Mouse (Mus musculus) bone marrow macrophage, adult 2 months (primary cell): ENCODE results near the gene Prdm11. TPM values are rescaled to one million over a fixed set of nuclear protein-coding genes. Genes with fewer than 3 reads are reported as not detected.
A peak's percentile ranks its signal among the peaks of the same experiment; 100 is the strongest.

Source experiments
- H3K27ac ChIP-seq: 2 replicates; pipeline ENCODE4 v1.5.1; 2012; ENCODE audit warnings: low read depth, low read length; ENCODE audit not compliant: insufficient read depth
- H3K4me1 ChIP-seq: 2 replicates; pipeline ENCODE4 v1.6.1; 2012; ENCODE audit warnings: low read length; ENCODE audit not compliant: control insufficient read depth, insufficient read depth
- H3K4me3 ChIP-seq: 2 replicates; pipeline ENCODE4 v1.5.1; 2012; ENCODE audit warnings: mild to moderate bottlenecking, low read length, moderate library complexity; ENCODE audit not compliant: insufficient read depth
- CTCF ChIP-seq: IDR thresholded peaks from 2 replicates; pipeline ENCODE4 v1.5.1; 2012; ENCODE audit warnings: low read depth, mild to moderate bottlenecking, low read length, moderate library complexity
- POLR2A ChIP-seq: IDR thresholded peaks from 2 replicates; pipeline ENCODE4 v1.6.1; 2012; ENCODE audit warnings: mild to moderate bottlenecking, low read depth, low read length, borderline replicate concordance
- polyA plus RNA-seq: library from polyadenylated mRNA; stranded (reverse); fragments of >200 nt; gene quantifications from 2 replicates; pipeline ENCODE4 v1.2.4, GENCODE M21; 2012; ENCODE audit not compliant: missing spikeins, insufficient read depth, insufficient read length

Gene Prdm11
- polyA plus RNA-seq, 1 experiment, result 2.9 TPM

- H3K4me1 ChIP-seq, result no peaks in the 10 kb centered on the region
- H3K4me3 ChIP-seq, result no peak overlapping the region
- TF ChIP-seq CTCF (no peak), POLR2A (no peak)
- no peak overlapping the region for H3K27ac ChIP-seq
These were observed 74.9 kb downstream of the Prdm11 start for GRCm38 (mm10) chr2:92971069-92971468.

- Histone ChIP-seq H3K4me3 (no peak overlapping the region), H3K4me1 (no peaks in the 10 kb centered on the region), H3K27ac (no peak overlapping the region)
- TF ChIP-seq CTCF (no peak), POLR2A (no peak)
These were observed 78.2 kb downstream of the Prdm11 start for GRCm38 (mm10) chr2:92967839-92968166.

- H3K4me3 ChIP-seq, result no peak overlapping the region
- H3K4me1 ChIP-seq, result no peaks in the 10 kb centered on the region
- TF ChIP-seq CTCF, result no peak
- TF ChIP-seq POLR2A, result no peak
- no peak overlapping the region for H3K27ac ChIP-seq
These were observed 78.7 kb downstream of the Prdm11 start for GRCm38 (mm10) chr2:92967032-92967838.

GRCm38 (mm10) chr2:92966257-92966656, 79.7 kb downstream of the Prdm11 start:
- Histone ChIP-seq H3K4me3 (no peak overlapping the region), H3K27ac (no peak overlapping the region), H3K4me1 (no peaks in the 10 kb centered on the region)
- no peak for TF ChIP-seq POLR2A
- TF ChIP-seq CTCF, result no peak

DNA sequence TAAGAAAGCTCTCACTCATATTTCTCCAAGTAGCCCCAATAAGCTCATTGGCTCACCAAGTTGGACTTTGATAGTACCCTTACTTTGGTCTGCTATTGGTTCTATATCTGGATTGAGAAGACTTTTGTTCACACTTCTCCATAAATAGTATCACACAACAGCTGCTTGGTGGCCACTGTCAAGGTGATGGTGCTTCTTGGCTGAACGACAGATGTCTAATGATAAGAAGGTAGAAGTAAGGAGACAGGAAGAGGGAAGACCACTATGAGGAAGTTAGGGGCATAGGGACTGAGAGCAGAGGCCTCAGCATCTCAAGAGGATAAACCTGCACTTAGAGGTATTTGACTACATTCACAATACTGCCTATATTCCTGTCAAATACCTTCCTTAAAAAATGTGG, 81.6 kb downstream of the Prdm11 start:
- Histone ChIP-seq H3K27ac (no peak overlapping the region), H3K4me3 (no peak overlapping the region), H3K4me1 (no peaks in the 10 kb centered on the region)
- no peak for TF ChIP-seq POLR2A
- TF ChIP-seq CTCF, result no peak

DNA sequence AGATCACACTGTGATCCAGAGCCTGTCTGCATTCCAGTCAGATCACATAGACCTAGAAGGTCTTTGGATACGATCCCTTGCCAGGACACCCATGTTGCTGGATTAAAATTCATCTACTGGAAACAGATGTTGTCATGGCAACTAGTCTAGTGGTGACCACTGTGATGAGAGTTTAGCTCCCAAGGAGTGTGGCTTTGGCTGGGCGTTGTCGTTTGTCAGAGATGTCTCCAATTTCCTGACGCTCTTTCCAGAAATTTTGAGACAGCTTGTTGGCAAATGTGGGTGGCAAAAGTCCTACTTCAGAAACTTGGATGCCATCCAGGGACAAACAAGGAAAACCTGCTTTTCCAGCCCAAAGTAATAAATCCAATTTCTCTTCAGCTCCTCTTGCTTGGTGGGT, 87.3 kb downstream of the Prdm11 start:
- H3K4me3 ChIP-seq, result no peak overlapping the region
- H3K4me1 ChIP-seq, result no peaks in the 10 kb centered on the region
- TF ChIP-seq POLR2A (no peak), CTCF (no peak)
- H3K27ac ChIP-seq, result no peak overlapping the region

DNA sequence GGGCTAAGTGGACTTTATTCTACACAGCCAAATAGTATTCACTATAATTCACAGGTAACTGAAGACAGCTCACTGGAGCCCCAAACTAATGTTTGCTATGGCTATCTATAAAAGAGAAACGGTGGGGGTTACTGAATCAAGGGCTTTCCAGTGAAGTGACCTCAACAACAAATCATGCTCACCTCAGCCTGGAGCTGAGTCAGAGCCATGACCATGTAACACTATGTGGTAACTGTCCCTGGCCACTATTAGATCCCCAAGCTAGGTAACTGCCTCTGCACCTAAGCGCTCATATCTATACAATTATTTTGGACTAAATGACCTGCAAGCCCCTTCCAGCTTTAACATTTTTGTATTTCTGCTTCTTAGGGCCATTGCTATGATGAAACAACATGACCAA, 89.0 kb downstream of the Prdm11 start:
- no peak overlapping the region for H3K4me3 ChIP-seq
- H3K27ac ChIP-seq, result no peak overlapping the region
- TF ChIP-seq POLR2A, result no peak
- no peak for TF ChIP-seq CTCF
- H3K4me1 ChIP-seq, result no peaks in the 10 kb centered on the region

DNA sequence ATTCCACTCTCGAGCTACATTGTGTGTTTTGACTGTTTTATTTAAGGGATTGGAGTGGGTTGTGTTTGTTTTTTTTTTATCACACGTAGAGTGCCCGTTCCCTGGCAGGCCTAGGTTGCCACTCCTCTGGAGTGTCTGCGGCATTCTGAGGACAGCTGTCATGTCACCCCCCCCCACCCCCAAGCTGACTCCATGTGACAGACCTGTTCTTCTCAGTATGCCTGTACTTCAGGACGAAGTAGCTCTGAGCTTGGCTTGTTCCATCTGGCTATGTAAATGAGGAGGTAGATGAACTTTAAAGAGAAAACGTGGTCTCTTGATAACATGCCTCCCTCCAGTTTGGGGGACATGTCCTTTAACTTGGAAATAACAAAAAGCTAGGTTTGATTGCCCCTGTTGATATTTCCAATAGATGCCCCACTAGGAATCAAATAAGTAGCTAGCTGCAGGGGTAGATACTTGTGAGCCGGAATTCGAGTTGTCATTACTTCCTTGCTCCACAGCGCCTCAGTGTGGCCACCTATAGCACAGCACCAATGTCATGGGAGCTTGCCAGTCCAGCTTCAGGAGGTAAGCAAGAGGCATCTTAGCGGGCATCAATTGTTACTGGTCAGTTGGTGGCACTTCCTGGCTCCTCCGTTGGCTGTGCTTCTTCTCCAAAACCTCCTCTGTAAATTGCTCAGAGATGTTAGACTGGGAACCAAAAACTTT, 91.4 kb downstream of the Prdm11 start:
- no peak overlapping the region for H3K27ac ChIP-seq
- H3K4me3 ChIP-seq, result no peak overlapping the region
- no peaks in the 10 kb centered on the region for H3K4me1 ChIP-seq
- no peak for TF ChIP-seq POLR2A
- peak; percentile 48; the same call in 1 of the 2 replicates for TF ChIP-seq CTCF

- no peak overlapping the region for H3K4me3 ChIP-seq
These were observed 92.5 kb downstream of the Prdm11 start for GRCm38 (mm10) chr2:92953450-92953849.

DNA sequence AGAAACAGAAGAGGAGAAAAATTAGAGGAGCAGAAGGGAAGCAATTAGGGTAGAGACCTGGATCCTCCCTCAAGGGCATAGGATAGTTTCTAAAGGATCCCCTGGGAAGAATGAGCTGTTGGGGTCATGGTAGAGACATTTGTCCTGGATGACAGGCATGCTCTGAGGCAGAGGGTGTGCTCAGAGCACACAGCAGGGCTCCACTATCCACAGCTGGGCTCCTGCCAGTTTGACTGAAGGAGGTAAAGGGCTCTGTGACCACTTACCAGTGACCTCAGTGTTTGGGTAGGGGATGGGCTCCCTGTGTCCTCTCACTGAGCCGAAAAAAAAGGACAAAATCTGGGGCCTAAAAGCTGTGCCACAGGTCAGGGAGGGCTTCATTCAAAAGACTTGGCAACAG, 96.4 kb downstream of the Prdm11 start:
- no peaks in the 10 kb centered on the region for H3K4me1 ChIP-seq
- no peak overlapping the region for H3K4me3 ChIP-seq
- TF ChIP-seq POLR2A (no peak), CTCF (no peak)
- H3K27ac ChIP-seq, result no peak overlapping the region

More at GRCm38 (mm10) chr2:92953450-92953849, 92.5 kb downstream of the Prdm11 start:
- TF ChIP-seq POLR2A (no peak), CTCF (no peak)
- H3K27ac ChIP-seq, result no peak overlapping the region
- H3K4me1 ChIP-seq, result no peaks in the 10 kb centered on the region

GRCm38 (mm10) chr2:92948699-92949300, 97.2 kb downstream of the Prdm11 start:
- no peaks in the 10 kb centered on the region for H3K4me1 ChIP-seq
- TF ChIP-seq CTCF (no peak), POLR2A (no peak)
- H3K27ac ChIP-seq, result no peak overlapping the region
- H3K4me3 ChIP-seq, result no peak overlapping the region
